Mouse (Mus musculus) cerebellum, postnatal 4 days (tissue): Measurements from ENCODE around the gene Hbb-y.
"Not testable (repeated sequence)": the region's sequence is repeated elsewhere in the genome, so short reads cannot be mapped to it uniquely, and the experiment has no call there.

Experiments
- DNase-seq, 2 experiments: peaks; one replicate each; pipeline ENCODE4 v3.0.0; 2022; ENCODE audit warnings: low spot score in 2 of 2, mixed read lengths in 1 of 2

Hbb-y gene

GRCm38 (mm10) chr7:103853090-103853489 is at the start of gene Hbb-y:
Gene Hbb-y, minus strand, starts transcription at chr7:103853216.
- no peak for DNase-seq

GRCm38 (mm10) chr7:103894385-103894784 is 41.4 kb upstream of the Hbb-y start, which contains the start of gene Olfr64:
Gene Olfr64, minus strand, starts transcription at chr7:103894485.
- no peak for DNase-seq

- no peak for DNase-seq
These were observed 33.1 kb upstream of the Hbb-y start, which contains the start of gene Olfr66 for GRCm38 (mm10) chr7:103886152-103886551. Gene Olfr66, minus strand, starts transcription at chr7:103886252.

- DNase-seq: no peak
These were observed 24.1 kb upstream of the Hbb-y start for GRCm38 (mm10) chr7:103877093-103877492.

- no peak for DNase-seq
These were observed 21.4 kb upstream of the Hbb-y start for GRCm38 (mm10) chr7:103874451-103874850.

GRCm38 (mm10) chr7:103873064-103873463 is 20.0 kb upstream of the Hbb-y start:
- DNase-seq: no peak

- no peak for DNase-seq
These were observed 17.7 kb upstream of the Hbb-y start for GRCm38 (mm10) chr7:103870667-103871066.

- no peak for DNase-seq
These were observed 12.7 kb upstream of the Hbb-y start for GRCm38 (mm10) chr7:103865716-103866115.

- DNase-seq: no peak
These were observed 8.5 kb upstream of the Hbb-y start for GRCm38 (mm10) chr7:103861531-103861930.

GRCm38 (mm10) chr7:103860855-103861254 is 7.8 kb upstream of the Hbb-y start:
- DNase-seq: no peak

GRCm38 (mm10) chr7:103859076-103859475 is 6.1 kb upstream of the Hbb-y start:
- DNase-seq: no peak

GRCm38 (mm10) chr7:103854669-103855068 is 1.7 kb upstream of the Hbb-y start:
- no peak for DNase-seq

- DNase-seq: no peak
These were observed 8.3 kb downstream of the Hbb-y start for GRCm38 (mm10) chr7:103844525-103845325.

- DNase-seq: no peak
These were observed 10.0 kb downstream of the Hbb-y start, which contains the start of gene Hbb-bh1 for GRCm38 (mm10) chr7:103843034-103843433. Gene Hbb-bh1, minus strand, starts transcription at chr7:103843164.

GRCm38 (mm10) chr7:103840268-103840667 is 12.7 kb downstream of the Hbb-y start, which contains the start of gene Hbb-bh2:
Gene Hbb-bh2, minus strand, starts transcription at chr7:103840520.
- no peak for DNase-seq

GRCm38 (mm10) chr7:103827808-103828207 is 25.2 kb downstream of the Hbb-y start, which contains the start of gene Hbb-bs:
Gene Hbb-bs, minus strand, starts transcription at chr7:103828096.
- no peak for DNase-seq

GRCm38 (mm10) chr7:103827139-103827538 is 25.9 kb downstream of the Hbb-y start:
- DNase-seq: not testable (repeated sequence)

GRCm38 (mm10) chr7:103826255-103826887 is 26.6 kb downstream of the Hbb-y start:
- DNase-seq: no peak

- DNase-seq: no peak
These were observed 27.3 kb downstream of the Hbb-y start for GRCm38 (mm10) chr7:103825536-103826254.

- DNase-seq: no peak
These were observed 28.4 kb downstream of the Hbb-y start for GRCm38 (mm10) chr7:103824597-103824996.

- not testable (repeated sequence) for DNase-seq
These were observed 37.9 kb downstream of the Hbb-y start for GRCm38 (mm10) chr7:103815085-103815484.

GRCm38 (mm10) chr7:103813766-103814165 is 39.2 kb downstream of the Hbb-y start, which contains the start of gene Hbb-bt:
Gene Hbb-bt, minus strand, starts transcription at chr7:103813996.
- no peak for DNase-seq
